Mouse (Mus musculus) gastrocnemius, postnatal 36 days (tissue): ENCODE results near the gene Nfib. TPM values are rescaled to one million over a fixed set of nuclear protein-coding genes. Genes with fewer than 3 reads are reported as not detected.

ENCODE experiments used
- DNase-seq, 2 experiments: peaks; one replicate each; pipeline ENCODE4 v3.0.0; 2022
- intact Hi-C: fragments of 180-260 bp; cut with DNase I; formaldehyde crosslinking; loops from one replicate; pipeline ENCODE4 v1.15.1; 2025
- total RNA-seq, 2 experiments: library from RNA; stranded (reverse); gene quantifications; 2 replicates each; pipeline ENCODE4 v1.2.3; 2021

Nfib gene
- total RNA-seq, 2 experiments from 2014 or later = 74.8 to 75.9 TPM

DNA sequence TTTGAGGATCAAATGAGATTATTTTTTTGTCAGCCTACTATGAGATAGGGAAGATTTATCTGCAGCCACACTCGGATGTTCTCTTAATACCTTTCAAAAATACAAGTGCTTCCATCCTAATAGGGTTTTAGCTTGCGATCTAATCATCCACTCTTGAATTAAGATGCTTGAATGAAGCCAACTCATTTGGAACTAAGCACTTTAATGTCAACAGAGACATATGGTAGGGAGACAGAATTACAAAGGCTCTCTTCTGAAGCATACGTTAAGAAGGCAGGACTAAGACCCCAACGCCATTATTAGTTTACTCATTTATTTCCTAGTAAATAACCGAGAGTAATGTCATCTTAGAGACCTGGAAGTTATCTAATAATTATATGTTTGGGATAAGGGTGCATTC lies 68.9 kb downstream of the Nfib start:
- no peak for DNase-seq
- intact Hi-C loops = no loop called here

DNA sequence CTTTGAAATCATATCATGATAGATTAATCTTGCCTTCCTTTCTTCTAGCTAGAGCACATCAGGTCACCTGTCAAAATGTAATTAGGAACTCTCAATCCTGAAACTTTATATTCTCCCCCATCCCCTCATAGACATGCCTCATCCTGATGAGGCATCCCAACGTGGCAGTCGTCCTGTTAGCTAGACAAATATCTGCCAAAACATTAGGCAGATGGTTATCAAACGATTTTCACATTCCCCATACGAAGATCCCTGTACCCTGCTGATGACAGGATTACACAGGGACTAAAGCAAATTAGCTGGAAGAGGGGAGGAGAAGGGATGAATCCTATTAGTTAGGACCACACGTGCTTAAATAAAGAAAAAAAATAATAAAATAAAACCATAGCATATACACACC lies 69.7 kb downstream of the Nfib start:
- intact Hi-C loops = no loop called here

DNA sequence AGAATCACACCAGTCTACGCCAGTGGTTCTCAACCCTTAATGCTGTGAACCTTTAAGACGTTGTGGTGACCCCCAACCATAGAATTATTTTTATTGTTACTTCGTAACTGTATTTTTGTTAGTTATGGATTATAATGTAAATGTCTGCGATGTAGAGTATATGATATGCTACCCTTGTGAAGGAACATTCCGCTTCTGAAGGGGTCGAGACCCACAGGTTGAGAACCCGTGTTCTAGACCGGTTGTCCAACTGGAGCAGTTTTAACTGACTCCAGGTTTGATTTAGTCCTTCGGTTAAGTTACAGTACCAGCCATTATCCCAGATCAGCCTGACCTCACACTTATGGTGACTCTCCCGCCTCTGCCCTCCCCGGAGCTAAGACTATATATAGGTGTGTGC lies 70.4 kb downstream of the Nfib start:
- no peak for DNase-seq
- intact Hi-C loops = no loop called here

More for the DNA sequence above, 69.7 kb downstream of the Nfib start:
- no peak for DNase-seq

DNA sequence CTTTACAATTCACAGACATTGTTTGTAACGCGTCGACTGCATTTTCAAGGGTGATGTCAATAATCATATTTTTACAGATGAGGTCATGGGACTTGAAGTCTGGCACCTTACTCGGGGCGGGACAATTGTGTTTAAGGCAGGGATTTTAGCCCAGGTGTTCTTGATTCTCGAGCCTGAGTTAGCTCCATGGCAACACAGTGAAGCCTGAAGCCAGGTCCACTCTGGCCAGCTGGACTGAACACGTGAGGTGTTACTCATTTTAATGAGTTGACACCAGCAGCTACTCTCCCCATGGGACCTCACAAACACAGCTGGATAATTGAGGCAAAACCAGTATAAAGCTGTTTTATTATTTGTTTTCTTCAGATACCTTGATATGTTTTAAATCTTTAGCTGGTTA lies 71.2 kb downstream of the Nfib start:
- intact Hi-C loops = no loop called here
- no peak for DNase-seq

DNA sequence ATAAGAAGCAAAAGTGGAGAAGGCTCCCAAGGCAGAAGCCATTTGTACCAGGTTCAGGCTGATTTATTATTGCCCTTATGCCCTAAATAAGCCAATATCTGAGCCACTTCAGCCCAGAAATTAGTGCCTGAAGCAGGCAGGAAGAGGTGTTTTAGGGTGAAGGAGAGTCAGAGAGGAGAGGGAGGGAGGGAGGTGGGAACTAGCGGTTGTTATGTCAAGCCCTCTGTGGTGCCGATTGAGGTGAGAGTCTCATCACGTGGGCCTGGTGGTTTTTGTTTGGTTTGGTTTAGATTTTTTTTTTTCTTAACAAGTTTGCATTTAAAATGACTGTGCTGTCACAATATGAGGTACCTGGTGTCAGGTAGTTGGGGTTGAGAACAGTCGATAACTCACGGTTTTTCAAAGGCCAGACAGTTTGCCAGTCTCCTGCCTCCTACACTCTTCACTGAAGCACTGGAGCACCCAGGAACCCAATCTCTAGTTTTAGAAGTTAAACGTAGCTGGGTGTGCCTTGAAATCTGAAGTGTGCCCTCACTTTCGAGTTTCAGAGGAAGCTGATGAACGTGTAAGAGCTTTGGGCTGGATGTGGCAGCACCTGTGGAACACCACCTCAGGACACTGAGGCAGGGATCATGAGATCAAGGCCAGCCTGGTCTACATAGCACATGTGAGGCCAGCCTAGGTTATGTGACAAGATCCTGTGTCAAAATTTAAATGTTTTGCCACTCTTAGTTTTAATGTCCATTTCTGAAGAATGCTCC lies 81.1 kb downstream of the Nfib start:
- intact Hi-C loops = no loop called here

DNA sequence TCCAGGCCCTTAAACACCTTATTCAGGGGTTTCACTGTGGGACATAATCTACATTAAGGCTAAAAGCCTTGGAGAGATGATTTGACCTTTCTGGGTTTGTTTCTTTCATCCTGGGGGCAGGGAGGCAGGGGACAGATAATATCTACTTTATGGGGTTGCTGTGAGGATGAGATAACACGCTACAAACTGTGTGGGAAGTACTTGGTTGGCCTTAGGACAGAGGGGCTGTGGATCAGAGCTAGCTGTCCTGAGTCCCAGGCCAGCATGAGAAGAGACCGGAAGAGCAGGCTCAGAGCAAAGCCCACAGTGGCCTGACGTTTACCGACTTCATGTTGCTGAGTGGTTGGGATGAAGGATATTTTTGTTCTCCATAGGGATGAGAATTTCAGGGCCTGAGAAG lies 81.7 kb downstream of the Nfib start:
- DNase-seq = no peak
- intact Hi-C loops = no loop called here

More for the DNA sequence above, 81.1 kb downstream of the Nfib start:
- DNase-seq = no peak

DNA sequence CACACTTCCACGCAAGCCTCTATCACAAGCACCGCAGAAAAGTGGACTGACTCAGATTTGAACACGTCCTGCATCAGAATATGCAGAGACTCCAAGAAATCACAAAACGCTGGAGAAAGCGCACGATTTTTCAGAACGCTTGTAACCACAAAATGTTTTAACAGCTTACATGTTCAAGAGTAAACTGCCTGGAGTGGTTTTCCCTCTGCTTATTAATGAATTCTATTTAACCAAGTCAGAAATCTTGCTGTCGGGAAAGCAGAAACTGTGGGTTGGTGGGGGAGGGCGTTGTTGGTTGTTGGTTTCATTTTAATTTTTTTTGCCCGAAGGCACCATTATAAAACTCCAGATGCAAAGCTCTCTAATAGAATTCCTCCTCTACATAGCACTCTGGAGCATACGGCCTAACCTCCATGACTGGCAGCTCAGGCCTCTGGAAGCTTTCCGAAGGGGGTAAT lies 82.4 kb downstream of the Nfib start:
- intact Hi-C loops = no loop called here
- no peak for DNase-seq

DNA sequence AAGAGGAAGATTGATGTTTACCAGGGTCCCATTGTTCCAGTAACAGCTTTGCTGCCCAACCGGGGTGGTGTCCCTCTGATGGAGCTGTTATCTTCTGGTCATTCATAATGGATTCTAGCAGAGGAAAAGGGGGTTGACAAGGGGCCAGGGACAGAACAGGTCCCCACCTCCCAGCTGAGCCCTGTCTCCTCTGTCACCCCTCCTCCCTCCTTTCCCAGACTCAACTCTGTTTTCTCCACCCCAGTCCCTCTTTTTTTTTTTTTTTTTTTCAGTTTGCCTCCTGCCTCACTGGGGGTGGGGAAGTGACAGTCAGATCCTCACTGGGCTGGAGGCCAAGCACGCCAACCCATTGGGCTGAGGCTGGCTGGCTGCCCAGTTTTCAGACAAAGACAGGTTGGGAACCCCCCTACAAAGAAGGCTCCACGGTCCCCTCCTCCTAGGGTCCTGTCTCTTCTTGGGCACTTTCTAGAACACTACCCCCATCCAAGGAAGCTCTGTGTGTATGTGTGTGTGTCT lies 83.2 kb downstream of the Nfib start:
- no peak for DNase-seq

DNA sequence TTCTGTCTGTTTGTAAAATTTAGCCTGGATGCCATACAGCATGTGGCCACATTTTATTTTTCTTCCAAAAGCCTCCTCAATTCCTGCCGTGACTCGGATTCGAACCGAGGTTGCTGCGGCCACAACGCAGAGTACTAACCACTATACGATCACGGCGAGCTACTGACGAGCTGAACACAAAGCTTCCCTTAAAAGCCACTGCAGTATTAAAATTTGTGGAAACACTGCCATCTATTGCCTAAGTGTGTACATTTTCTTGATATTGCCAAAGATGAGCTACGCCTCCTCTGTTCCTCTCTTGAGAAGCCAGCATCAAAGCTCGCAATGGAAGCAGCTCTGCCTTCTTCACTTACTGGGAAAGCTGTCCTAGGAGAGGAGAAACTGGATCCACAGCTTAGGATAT lies 86.0 kb downstream of the Nfib start:
- intact Hi-C loops = loop anchor here (10.0 kb wide), 1 partner anchor 1125 kb away; no protein-coding TSS in a partner anchor

More for the DNA sequence above, 83.2 kb downstream of the Nfib start:
- intact Hi-C loops = no loop called here

DNA sequence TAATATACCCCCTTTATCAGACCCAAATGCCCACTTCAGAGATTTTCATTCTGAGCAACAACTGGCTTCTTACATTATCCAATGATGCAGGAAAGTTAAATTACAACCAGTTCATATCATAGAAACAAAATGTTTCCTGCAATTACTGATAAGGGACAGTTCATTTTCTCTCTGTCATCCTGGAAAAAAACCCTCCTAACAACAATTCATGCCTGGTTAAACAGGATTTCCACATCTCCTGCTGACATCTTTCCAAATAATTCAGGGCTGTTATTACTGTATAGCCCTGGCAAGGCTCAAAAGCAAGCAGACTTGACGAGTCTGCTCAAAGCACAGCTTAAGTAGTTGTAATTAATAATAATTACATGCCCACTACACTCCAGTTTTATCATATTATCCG lies 86.5 kb downstream of the Nfib start:
- DNase-seq = no peak
- intact Hi-C loops = loop anchor here (10.0 kb wide), 1 partner anchor 1124 kb away; no protein-coding TSS in a partner anchor

More for the DNA sequence above, 86.0 kb downstream of the Nfib start:
- DNase-seq = no peak

DNA sequence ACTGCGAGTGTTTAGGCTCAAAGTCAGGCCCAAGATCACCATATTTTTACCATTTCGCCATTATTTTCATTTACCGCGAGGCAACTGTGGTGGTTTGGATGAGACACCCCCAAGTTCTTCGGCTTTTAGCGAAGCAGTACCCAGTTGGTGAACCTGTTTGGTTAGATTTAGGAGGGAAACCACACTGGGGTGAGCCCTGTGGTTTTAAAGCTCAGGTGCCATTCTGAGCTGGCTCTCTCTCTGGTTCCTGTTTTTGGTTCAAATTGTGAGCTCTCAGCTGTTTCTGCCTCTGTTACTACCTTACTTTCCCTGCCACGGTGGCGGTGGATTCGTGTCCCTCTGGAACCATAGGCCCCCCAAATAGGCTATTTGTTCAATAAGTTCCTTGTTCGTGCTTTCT lies 88.3 kb downstream of the Nfib start:
- intact Hi-C loops = loop anchor here (10.0 kb wide), 1 partner anchor 1122 kb away; no protein-coding TSS in a partner anchor
- DNase-seq = no peak

DNA sequence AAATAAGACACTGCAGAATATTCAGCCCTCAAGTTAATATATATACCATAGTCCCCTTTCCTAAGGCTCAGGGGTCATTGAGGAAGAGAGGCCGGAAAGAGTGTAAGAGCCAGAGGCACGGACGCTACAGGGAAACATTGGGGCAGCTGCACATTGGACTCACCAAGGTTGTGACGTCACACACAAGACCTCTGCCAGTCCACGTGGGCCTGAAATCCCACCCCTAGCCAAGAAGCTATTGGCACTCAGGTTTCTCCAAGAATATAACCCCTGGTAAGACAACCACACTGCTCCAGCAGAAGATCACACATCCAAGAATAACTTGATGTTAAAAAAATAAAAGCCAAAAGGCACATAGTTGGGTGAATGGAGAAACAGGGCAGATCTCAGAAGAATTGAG lies 89.8 kb downstream of the Nfib start:
- intact Hi-C loops = loop anchor here (10.0 kb wide), 1 partner anchor 1121 kb away; no protein-coding TSS in a partner anchor
- peak; percentile 41 for DNase-seq

DNA sequence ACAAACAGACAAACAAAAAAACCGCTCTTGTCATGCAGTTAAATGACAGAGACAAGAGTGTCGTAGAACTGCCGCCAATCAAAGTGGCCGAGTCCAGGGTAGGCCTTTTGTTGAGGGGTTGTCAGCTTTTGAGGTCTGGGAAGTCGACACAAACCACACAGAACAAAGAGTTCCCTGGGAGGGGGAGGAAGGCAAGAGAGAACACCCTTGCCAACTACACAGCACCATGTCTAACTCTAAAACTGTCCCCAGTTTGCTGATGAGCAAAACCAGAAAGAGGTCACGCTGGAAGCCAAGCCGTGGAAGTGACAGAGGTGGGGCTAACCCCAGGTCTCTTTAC lies 91.1 kb downstream of the Nfib start:
- DNase-seq = no peak
- intact Hi-C loops = loop anchor here (5.0 to 10.0 kb wide), 2 partner anchors 1042 to 1120 kb away; no protein-coding TSS in a partner anchor

DNA sequence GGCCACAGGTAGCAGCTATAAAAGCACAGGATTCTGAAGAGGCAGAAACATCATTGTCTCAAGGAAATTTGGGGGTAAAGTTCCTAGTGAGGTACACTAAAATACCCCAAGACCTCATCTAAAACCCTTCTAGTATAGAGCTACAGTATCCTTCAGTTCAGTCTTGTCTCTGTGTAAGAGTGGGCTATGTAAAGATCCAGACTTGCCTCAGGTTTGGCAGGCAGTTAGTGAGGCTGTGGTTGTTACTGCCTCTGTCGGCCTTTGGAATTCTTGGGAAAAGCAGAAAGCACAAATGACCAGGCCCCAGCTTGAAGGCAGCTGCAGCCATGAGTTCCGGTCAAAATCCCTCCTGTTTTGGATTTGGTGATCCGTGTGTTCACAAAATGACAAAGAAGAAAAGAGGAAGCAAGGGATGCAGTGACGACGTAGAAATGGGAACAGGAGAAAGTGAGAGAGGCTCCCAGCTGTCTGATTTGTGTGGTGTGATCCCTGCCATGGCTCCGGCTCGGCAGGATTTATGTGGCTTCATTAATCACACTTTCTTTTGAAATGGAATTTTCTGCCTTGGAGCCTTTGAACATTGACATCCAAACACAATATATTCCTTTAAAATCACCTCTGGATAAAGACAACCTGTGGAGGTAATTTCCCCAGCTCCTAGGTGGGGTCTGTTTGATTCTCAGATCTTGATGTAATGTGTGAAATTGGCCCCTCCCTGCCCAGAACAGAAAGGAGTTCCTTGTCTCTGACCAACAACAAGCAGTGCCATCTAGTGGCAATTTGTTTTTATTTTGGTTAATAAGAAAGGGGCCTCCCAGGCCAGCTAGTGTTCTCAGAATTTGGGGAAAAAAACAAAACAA lies 91.7 kb downstream of the Nfib start:
- DNase-seq = no peak
- intact Hi-C loops = loop anchor here (5.0 to 10.0 kb wide), 2 partner anchors 1042 to 1119 kb away; no protein-coding TSS in a partner anchor

DNA sequence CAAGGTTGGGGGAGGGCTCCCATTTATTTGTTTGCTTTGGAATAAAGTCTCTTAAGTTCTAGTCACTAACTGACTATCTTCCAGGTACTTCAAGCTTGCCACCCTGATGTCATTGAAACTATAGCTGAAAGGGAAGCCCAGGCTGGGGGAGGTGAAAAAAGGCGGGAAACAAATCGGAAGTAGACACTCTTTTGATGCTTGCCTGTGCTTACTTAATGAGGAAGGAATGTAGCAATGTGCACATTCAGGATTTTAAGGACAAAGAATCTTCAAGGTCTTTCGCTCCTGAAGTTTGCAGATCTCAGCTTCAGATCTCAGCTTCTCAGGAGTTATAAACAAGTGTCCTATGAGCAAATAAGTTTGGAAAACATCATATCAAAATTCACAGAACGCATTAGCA lies 95.9 kb downstream of the Nfib start:
- no peak for DNase-seq
- intact Hi-C loops = loop anchor here (5.0 to 10.0 kb wide), 2 partner anchors 1037 to 1115 kb away; no protein-coding TSS in a partner anchor

DNA sequence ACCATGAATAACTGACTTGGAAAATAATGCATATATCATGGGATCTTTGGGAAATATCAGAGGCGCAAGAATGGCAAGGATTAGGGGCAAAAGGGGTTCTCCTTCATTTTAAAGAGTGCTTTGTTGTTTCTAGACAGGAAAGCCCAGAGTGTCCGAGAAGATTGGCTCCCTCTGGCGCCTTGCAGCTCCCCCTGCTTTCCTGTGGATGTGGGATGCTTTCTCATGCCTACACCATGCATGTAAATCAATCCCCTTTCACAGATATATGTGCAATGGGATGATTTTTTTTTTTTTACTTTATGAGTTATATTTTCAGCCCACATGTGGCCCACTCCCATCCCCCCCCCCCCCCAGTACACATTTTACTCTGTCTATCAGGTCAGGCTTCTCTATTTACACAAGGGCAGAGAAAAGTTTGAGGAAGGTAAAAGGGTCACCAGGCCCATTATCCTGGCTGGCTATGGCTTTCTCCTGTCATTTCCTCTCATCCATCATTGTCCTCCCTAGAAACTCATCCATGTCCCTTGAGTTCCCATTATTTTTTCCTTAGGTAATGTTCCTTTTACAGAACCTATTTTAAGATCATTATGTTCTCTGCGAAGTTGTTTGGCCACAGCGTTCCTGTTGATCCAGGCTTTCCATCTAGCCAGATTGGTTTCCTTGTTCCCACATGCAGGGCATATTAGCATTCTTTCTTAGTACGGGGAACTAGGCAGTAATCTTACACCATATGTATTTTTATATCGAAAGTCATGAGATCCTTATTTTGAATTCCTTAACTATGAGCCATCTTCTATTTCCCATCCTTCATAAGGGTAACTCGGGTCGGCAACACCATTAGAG lies 96.6 kb downstream of the Nfib start:
- intact Hi-C loops = no loop called here
- no peak for DNase-seq

DNA sequence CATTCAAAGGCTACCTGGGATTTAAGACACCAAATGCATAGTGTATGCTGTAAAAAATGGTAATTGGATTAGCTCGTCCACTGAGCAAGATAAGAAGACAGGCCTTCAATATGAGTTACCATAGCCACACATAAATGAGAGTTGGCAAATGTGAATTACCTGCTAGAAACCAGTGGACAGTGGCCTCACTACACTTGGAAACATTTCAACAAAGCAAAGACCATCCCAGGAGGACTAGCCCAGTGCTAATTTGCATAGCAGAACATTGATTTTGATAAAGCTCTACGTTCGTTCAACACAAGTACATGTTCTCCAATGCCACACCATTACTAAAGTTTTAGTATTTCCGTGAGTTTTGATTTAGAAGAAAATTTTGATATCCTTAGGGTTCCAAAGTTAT lies 98.3 kb downstream of the Nfib start:
- no peak for DNase-seq

DNA sequence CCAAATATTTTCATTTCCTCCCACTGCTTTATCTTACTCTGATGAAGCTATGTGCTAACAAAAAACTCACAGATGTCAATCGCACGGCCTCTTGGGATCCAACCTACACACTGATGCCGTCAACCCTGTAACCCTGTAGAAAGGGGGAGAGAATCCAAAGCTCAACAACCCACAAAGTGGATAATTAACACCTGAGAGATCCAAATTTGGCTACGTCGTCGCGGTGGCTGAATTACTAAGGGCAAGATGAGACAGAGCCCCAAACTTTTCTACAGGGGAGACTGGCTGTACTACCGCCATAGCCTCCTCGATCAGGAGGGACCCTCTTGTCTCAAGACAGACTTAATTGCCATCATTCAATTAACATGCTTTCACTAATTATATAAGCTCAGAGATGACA lies 99.2 kb downstream of the Nfib start:
- intact Hi-C loops = no loop called here
- no peak for DNase-seq

More for the DNA sequence above, 98.3 kb downstream of the Nfib start:
- intact Hi-C loops = no loop called here

DNA sequence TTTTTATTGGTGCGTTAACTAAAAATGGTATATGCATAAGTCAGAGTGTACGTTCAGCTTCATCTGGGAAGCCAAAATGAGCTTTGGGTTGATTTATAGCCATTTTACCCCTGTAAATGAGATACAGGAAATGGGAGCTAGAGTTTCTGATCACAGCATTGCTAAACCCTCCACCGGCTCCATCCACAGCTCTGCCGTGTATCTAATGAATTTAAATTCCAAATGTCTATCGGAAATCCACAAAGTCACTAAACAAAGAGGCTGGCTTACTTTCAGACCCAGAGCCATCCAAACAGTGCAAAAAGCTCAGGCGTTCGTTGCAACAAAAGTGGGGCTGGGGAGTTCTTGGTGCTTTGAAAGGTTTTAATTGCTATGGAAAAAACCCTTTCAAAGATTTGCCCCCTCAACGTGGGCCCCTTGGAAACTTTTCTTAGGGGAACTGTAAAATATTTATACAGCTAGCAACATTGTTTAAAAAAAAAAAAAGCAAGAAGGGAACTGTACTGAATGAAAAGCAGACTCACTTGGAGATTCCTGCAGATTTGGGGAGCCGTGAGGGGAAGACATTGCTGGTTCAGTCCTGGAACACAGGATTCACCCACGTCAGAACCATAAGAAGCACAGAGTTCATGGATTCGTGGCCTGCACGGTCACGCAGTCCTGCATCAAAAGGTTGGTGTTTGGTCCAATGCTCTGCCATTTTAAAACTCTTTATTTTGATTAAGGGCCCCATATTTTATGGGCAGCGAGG lies 100.3 kb downstream of the Nfib start:
- DNase-seq = no peak
- intact Hi-C loops = no loop called here
